Mouse (Mus musculus) lung, embryonic 14.5 days (tissue): ENCODE data around the gene Camkmt. TPM values are rescaled to one million over a fixed set of nuclear protein-coding genes. Genes with fewer than 3 reads are reported as not detected.
A peak's percentile ranks its signal among the peaks of the same experiment; 100 is the strongest.

Source experiments
- ATAC-seq: fragments of 200-750 bp; cut with Nextera tagmentation; 2 replicates; pipeline ENCODE4 v1.8.0; 2017; ENCODE audit warnings: mild to moderate bottlenecking, moderate TSS enrichment, moderate library complexity; ENCODE audit not compliant: insufficient read depth
- DNase-seq: peaks from one replicate; pipeline ENCODE4 v3.0.0-alpha.2; 2015
- H3K27ac ChIP-seq: fragments of 300-500 bp; sonication (generic); 2 replicates; pipeline ENCODE4 v1.5.1; 2014; ENCODE audit warnings: low read depth, mild to moderate bottlenecking, moderate library complexity
- H3K27me3 ChIP-seq: fragments of 300-500 bp; sonication (generic); 2 replicates; pipeline ENCODE4 v1.6.1; 2014; ENCODE audit warnings: low read length, control low read depth; ENCODE audit not compliant: insufficient read depth
- H3K36me3 ChIP-seq: fragments of 300-500 bp; sonication (generic); 2 replicates; pipeline ENCODE4 v1.6.1; 2014; ENCODE audit warnings: control low read depth; ENCODE audit not compliant: insufficient read depth
- H3K4me1 ChIP-seq: fragments of 300-500 bp; sonication (generic); 2 replicates; pipeline ENCODE4 v1.6.1; 2014; ENCODE audit warnings: antibody characterized with exemption, control low read depth; ENCODE audit not compliant: insufficient read depth
- H3K4me2 ChIP-seq: fragments of 300-500 bp; sonication (generic); 2 replicates; pipeline ENCODE4 v1.6.1; 2014; ENCODE audit warnings: mild to moderate bottlenecking
- H3K4me3 ChIP-seq: fragments of 300-500 bp; sonication (generic); 2 replicates; pipeline ENCODE4 v1.5.1; 2014; ENCODE audit warnings: low read depth, low read length
- H3K9ac ChIP-seq: fragments of 300-500 bp; sonication (generic); 2 replicates; pipeline ENCODE4 v1.6.1; 2014
- H3K9me3 ChIP-seq: fragments of 300-500 bp; sonication (generic); 2 replicates; pipeline ENCODE4 v1.6.1; 2016; ENCODE audit warnings: low read depth, low read length, control low read depth
- CTCF ChIP-seq: IDR thresholded peaks from 2 replicates; pipeline ENCODE4 v1.5.1; 2016; ENCODE audit warnings: antibody characterized with exemption, low read depth
- WGBS: fragments of 180-500 bp; shearing (Covaris S2); extraction: QIAGEN DNeasy Blood & Tissue Kit; methylation state at CpG from one replicate; pipeline ENCODE4 v1.1.7; 2014; 5-methylcytosine and 5-hydroxymethylcytosine counted together
- polyA plus RNA-seq: library from polyadenylated mRNA; unstranded; fragments of >200 nt; fragmentation: Nextera tagmentation; extraction: Ambion mirVana; gene quantifications from 2 replicates; pipeline ENCODE4 v1.2.1, GENCODE M21; 2014

The Camkmt gene
- polyA plus RNA-seq, 1 experiment from 2014 or later, result 11.7 TPM

GRCm38 (mm10) chr17:85058276-85058675 is 32.1 kb upstream of the Camkmt start:
- WGBS, result 88% methylated on average over 7 of the region's 7 CpGs
- no peak for TF ChIP-seq CTCF
- ATAC-seq (no peak), DNase-seq (no peak)
- no peaks in the 10 kb centered on the region for H3K9me3 ChIP-seq
- no peak overlapping the region for H3K27ac ChIP-seq
- H3K36me3 ChIP-seq, result peaks cover 3% of the 10 kb centered on the region; the same call in 1 of the 2 replicates
- H3K27me3 ChIP-seq, result no peaks in the 10 kb centered on the region
- no peak overlapping the region for H3K4me2 ChIP-seq
- H3K4me1 ChIP-seq, result no peaks in the 10 kb centered on the region
- H3K9ac ChIP-seq, result no peak overlapping the region
- H3K4me3 ChIP-seq, result no peak overlapping the region

DNA sequence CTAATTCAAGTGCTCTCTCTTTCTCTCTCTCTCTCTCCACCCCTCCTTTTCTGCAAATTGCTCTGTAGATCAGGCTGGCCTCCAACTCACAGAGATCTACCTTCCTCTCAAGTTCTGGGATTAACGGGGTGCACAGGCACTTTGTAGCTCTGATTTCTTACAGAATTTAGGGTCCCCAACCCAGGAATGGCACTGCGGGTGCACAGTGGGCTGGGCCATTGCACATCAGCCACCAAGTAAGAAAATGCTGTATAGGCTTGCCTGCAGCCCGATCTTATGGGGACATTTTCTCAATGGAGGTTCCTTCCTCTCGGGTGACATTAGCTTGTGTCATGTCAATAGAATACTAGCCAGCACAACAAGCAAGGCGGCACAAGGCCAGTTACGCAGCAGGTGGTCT is 31.2 kb upstream of the Camkmt start:
- Histone ChIP-seq H3K4me1 (no peaks in the 10 kb centered on the region), H3K27ac (no peak overlapping the region), H3K4me2 (no peak overlapping the region), H3K9me3 (no peaks in the 10 kb centered on the region), H3K27me3 (no peaks in the 10 kb centered on the region), H3K4me3 (no peak overlapping the region), H3K9ac (no peak overlapping the region), H3K36me3 (peaks cover 8% of the 10 kb centered on the region)
- WGBS, result 89% methylated on average over 6 of the region's 6 CpGs
- no peak for DNase-seq
- TF ChIP-seq CTCF, result no peak
- no peak for ATAC-seq

- Histone ChIP-seq H3K9ac (no peak overlapping the region), H3K27ac (no peak overlapping the region), H3K4me2 (no peak overlapping the region), H3K36me3 (peaks cover 43% of the 10 kb centered on the region), H3K4me3 (no peak overlapping the region), H3K27me3 (no peaks in the 10 kb centered on the region), H3K4me1 (no peaks in the 10 kb centered on the region), H3K9me3 (no peaks in the 10 kb centered on the region)
- no peak for ATAC-seq
- 84% methylated on average over 7 of the region's 7 CpGs for WGBS
- TF ChIP-seq CTCF, result no peak
- DNase-seq, result no peak
These were observed 26.8 kb upstream of the Camkmt start for GRCm38 (mm10) chr17:85063560-85063959.

GRCm38 (mm10) chr17:85067331-85067730 is 23.0 kb upstream of the Camkmt start:
- H3K9me3 ChIP-seq, result no peaks in the 10 kb centered on the region
- ATAC-seq, result no peak

DNA sequence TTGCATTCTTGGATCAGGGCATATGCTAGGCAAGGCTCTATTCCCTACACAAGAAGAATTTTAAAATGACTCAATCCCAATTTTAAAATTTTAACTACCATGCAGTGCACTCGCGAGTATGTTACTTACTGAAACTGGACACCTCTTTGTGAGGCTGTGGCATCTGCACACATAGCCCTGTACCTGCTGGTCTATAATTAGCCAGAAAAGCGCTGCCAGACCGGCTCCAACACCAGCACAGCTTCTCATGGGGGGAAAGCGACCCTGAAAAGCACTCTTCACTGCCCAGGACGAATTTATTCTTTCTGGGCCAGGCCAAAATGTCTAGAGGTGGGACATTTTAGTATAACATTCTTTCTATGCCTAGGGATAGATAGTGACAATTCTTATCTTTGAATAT is 19.7 kb upstream of the Camkmt start:
- DNase-seq (no peak), ATAC-seq (no peak)
- 80% methylated on average over 6 of the region's 6 CpGs for WGBS
- no peak for TF ChIP-seq CTCF
- H3K9ac ChIP-seq, result no peak overlapping the region
- H3K4me2 ChIP-seq, result no peak overlapping the region
- H3K4me3 ChIP-seq, result no peak overlapping the region
- no peak overlapping the region for H3K27ac ChIP-seq
- H3K4me1 ChIP-seq, result no peaks in the 10 kb centered on the region
- H3K9me3 ChIP-seq, result no peaks in the 10 kb centered on the region
- H3K27me3 ChIP-seq, result no peaks in the 10 kb centered on the region
- peaks cover 45% of the 10 kb centered on the region for H3K36me3 ChIP-seq

More at GRCm38 (mm10) chr17:85067331-85067730, 23.0 kb upstream of the Camkmt start:
- no peak for DNase-seq
- no peaks in the 10 kb centered on the region for H3K27me3 ChIP-seq
- no peak overlapping the region for H3K4me3 ChIP-seq
- no peaks in the 10 kb centered on the region for H3K4me1 ChIP-seq
- TF ChIP-seq CTCF, result no peak
- no peak overlapping the region for H3K4me2 ChIP-seq
- peaks cover 63% of the 10 kb centered on the region for H3K36me3 ChIP-seq
- H3K27ac ChIP-seq, result no peak overlapping the region
- 94% methylated on average over 7 of the region's 7 CpGs for WGBS
- no peak overlapping the region for H3K9ac ChIP-seq

GRCm38 (mm10) chr17:85071088-85071775 is 19.1 kb upstream of the Camkmt start:
- H3K36me3 ChIP-seq, result peaks cover 45% of the 10 kb centered on the region
- no peaks in the 10 kb centered on the region for H3K27me3 ChIP-seq
- ATAC-seq, result no peak
- no peak overlapping the region for H3K9ac ChIP-seq
- no peaks in the 10 kb centered on the region for H3K9me3 ChIP-seq
- H3K27ac ChIP-seq, result no peak overlapping the region
- H3K4me2 ChIP-seq, result no peak overlapping the region
- no peak overlapping the region for H3K4me3 ChIP-seq
- no peak for DNase-seq
- 92% methylated on average over 8 of the region's 8 CpGs for WGBS
- no peaks in the 10 kb centered on the region for H3K4me1 ChIP-seq
- peak; percentile 39 for TF ChIP-seq CTCF

DNA sequence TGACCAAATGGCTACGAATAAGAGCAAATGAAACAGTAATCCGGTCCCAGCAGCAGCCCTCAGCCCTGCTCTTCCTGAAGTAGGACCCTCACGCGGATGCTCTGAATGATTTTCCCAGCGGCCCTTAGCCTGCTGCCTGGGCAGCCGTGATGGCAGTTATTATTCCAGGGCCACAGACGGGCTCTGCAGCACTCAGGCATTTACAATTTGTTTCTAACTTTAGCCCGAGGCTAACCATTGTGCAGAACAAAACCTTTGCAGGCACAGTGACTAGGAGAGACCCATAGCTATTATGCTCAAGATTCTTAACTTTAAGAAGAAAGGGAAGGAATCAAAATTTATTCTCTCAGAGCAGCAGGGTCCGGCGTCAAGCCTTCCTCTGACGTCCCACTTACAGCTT is 18.0 kb upstream of the Camkmt start:
- no peak for TF ChIP-seq CTCF
- no peak for ATAC-seq
- 69% methylated on average over 11 of the region's 11 CpGs for WGBS
- Histone ChIP-seq H3K27ac (no peak overlapping the region), H3K4me1 (no peaks in the 10 kb centered on the region), H3K36me3 (peaks cover 43% of the 10 kb centered on the region; the same call in 1 of the 2 replicates), H3K9me3 (no peaks in the 10 kb centered on the region), H3K4me3 (no peak overlapping the region), H3K4me2 (no peak overlapping the region), H3K9ac (no peak overlapping the region), H3K27me3 (no peaks in the 10 kb centered on the region)
- DNase-seq, result no peak

DNA sequence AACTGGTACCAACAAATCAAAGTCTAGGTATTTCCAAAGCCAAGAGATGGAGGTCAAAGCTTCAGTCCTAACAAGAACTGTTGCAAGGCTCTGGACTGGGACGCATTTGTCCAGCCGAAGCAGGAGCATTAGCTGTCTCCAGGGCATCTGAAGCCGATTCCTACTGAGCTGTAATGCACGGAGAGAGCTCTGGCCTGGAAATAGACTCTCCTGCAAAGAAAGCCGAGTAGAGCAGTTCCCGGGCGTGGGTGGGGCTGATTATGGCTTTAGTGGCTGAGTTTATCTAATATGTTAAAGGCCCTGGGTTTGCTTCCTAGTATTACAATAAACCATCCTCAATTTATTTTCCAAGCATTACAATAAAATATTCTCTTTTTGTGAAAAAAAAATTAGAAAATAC is 17.1 kb upstream of the Camkmt start:
- TF ChIP-seq CTCF, result no peak
- H3K27ac ChIP-seq, result no peak overlapping the region
- H3K27me3 ChIP-seq, result no peaks in the 10 kb centered on the region
- DNase-seq (no peak), ATAC-seq (no peak)
- WGBS, result 82% methylated on average over 7 of the region's 7 CpGs
- H3K36me3 ChIP-seq, result peaks cover 45% of the 10 kb centered on the region
- H3K4me2 ChIP-seq, result no peak overlapping the region
- H3K4me3 ChIP-seq, result no peak overlapping the region
- no peaks in the 10 kb centered on the region for H3K4me1 ChIP-seq
- no peak overlapping the region for H3K9ac ChIP-seq
- H3K9me3 ChIP-seq, result no peaks in the 10 kb centered on the region
